Mouse (Mus musculus) heart, embryonic 11.5 days (tissue): ENCODE results near the gene B2m. TPM values are rescaled to one million over a fixed set of nuclear protein-coding genes. Genes with fewer than 3 reads are reported as not detected.

ENCODE experiments used
- ATAC-seq: fragments of 200-750 bp; cut with Nextera tagmentation; replicated peaks from 2 replicates; pipeline ENCODE4 v1.8.0; 2017; ENCODE audit warnings: moderate library complexity; ENCODE audit not compliant: insufficient number of reproducible peaks, low FRiP score, low TSS enrichment
- H3K27ac ChIP-seq: fragments of 300-500 bp; sonication (generic); 2 replicates; pipeline ENCODE4 v1.5.1; 2014; ENCODE audit warnings: mild to moderate bottlenecking, low read depth, low read length
- H3K27me3 ChIP-seq: fragments of 300-500 bp; sonication (generic); 2 replicates; pipeline ENCODE4 v1.6.1; 2014; ENCODE audit warnings: mild to moderate bottlenecking, low read length, mixed read lengths; ENCODE audit not compliant: control insufficient read depth, insufficient read depth
- H3K36me3 ChIP-seq: fragments of 300-500 bp; sonication (generic); 2 replicates; pipeline ENCODE4 v1.6.1; 2014; ENCODE audit warnings: mild to moderate bottlenecking, low read length, moderate library complexity, mixed read lengths; ENCODE audit not compliant: control insufficient read depth, insufficient read depth
- H3K4me1 ChIP-seq: fragments of 300-500 bp; sonication (generic); 2 replicates; pipeline ENCODE4 v1.6.1; 2014; ENCODE audit warnings: low read length; ENCODE audit not compliant: control insufficient read depth, insufficient read depth
- H3K4me2 ChIP-seq: fragments of 300-500 bp; sonication (generic); 2 replicates; pipeline ENCODE4 v1.6.1; 2014; ENCODE audit warnings: mild to moderate bottlenecking, moderate library complexity
- H3K4me3 ChIP-seq: fragments of 300-500 bp; sonication (generic); 2 replicates; pipeline ENCODE4 v1.5.1; 2014; ENCODE audit warnings: low read depth, low read length
- H3K9ac ChIP-seq: fragments of 300-500 bp; sonication (generic); 2 replicates; pipeline ENCODE4 v1.6.1; 2014; ENCODE audit warnings: mild to moderate bottlenecking, low read depth, low read length, moderate library complexity
- H3K9me3 ChIP-seq: fragments of 300-500 bp; sonication (generic); replicated peaks from 2 replicates; pipeline ENCODE4 v1.6.1; 2016; ENCODE audit warnings: low read length; ENCODE audit not compliant: control insufficient read depth
- WGBS: fragments of 180-500 bp; shearing (Covaris S2); extraction: QIAGEN DNeasy Blood & Tissue Kit; methylation state at CpG from one replicate; pipeline ENCODE4 v1.1.7; 2014; ENCODE audit not compliant: insufficient replicate concordance; 5-methylcytosine and 5-hydroxymethylcytosine counted together
- polyA plus RNA-seq: library from polyadenylated mRNA; unstranded; fragments of >200 nt; fragmentation: Nextera tagmentation; extraction: Ambion mirVana; gene quantifications from 2 replicates; pipeline ENCODE4 v1.2.1, GENCODE M21; 2014

B2m gene
- polyA plus RNA-seq, 1 experiment from 2014 or later, result 224 TPM

DNA sequence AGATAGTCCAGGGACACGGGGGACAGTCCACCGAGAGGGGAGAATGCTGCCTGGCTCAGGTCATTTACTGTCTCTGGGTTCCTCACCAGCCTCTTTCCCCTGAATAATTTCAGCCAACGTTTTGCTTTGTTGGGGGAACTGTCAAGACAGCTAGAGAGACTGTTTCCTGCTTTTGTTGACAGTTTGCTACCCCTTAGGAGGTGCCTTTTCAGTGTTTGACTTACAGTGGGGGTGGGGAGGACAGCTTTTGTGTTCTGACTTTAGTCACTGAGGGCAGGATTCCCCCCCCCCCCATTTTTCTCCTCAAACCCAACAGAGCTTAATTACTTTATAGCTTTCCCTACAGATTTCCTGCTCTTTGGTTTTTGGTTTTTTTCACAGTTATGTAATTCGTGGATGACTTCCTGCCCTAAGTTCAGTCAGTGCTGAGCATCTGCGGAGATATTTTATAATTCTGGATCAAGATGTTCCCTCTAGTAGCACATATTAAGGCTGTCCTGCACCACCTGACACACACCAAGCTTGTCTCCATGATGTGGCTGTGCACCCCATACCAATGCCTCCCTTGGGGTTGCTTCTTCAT is 20.6 kb upstream of the B2m start:
- H3K9ac ChIP-seq, result no peak overlapping the region
- peaks cover 5% of the 10 kb centered on the region for H3K4me1 ChIP-seq
- H3K9me3 ChIP-seq, result no peaks in the 10 kb centered on the region
- 48% methylated on average over 5 of the region's 5 CpGs for WGBS
- H3K36me3 ChIP-seq, result no peaks in the 10 kb centered on the region
- H3K4me3 ChIP-seq, result no peak overlapping the region
- H3K27me3 ChIP-seq, result no peaks in the 10 kb centered on the region
- no peak overlapping the region for H3K27ac ChIP-seq
- H3K4me2 ChIP-seq, result no peak overlapping the region
- ATAC-seq, result no peak

DNA sequence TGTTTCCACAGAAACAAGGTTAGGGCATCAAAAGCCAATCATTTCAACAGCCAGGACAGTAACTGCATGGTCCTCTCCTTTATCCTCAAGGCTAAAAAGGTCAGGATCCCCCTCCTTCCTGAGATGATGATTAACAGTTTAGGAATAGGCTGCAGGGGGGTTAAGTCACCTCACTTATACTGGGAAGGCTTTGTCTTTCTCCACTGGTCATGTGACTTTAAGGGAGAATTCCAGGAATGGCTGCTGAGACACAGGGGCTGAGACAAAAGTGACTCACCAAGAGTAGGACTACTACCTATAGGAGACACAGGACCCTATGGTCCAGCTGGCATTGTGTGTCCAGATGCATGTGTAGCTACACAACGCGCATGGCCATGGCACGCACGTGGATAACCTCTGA is 19.9 kb upstream of the B2m start:
- WGBS, result 91% methylated on average over 4 of the region's 4 CpGs
- no peak for ATAC-seq
- Histone ChIP-seq H3K27me3 (no peaks in the 10 kb centered on the region), H3K4me3 (no peak overlapping the region), H3K36me3 (no peaks in the 10 kb centered on the region), H3K4me2 (no peak overlapping the region), H3K9me3 (no peaks in the 10 kb centered on the region), H3K27ac (no peak overlapping the region), H3K4me1 (peaks cover 5% of the 10 kb centered on the region), H3K9ac (no peak overlapping the region)

DNA sequence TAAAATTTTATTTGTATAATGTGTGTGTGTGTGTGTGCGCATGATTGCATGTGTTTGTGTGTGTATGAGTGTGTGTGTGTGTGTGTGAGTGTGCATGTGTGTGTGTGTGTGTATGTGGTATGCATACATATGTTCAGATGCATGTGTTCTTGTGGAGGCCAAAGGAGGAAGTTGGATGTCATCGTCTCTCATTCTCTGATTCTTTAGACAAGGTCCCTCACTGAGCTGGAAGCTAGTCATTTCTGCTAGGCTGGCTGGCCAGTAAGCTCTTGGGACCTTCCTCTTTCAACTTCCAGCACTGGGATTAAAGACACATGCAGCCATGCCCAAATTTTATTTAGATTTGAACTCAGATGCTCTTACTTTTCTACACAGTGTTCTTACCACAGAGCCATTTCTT is 15.4 kb upstream of the B2m start:
- WGBS, result 83% methylated on average over 2 of the region's 2 CpGs
- H3K27me3 ChIP-seq, result no peaks in the 10 kb centered on the region
- H3K4me3 ChIP-seq, result no peak overlapping the region
- no peaks in the 10 kb centered on the region for H3K9me3 ChIP-seq
- no peaks in the 10 kb centered on the region; the same call in 1 of the 2 replicates for H3K4me1 ChIP-seq
- H3K27ac ChIP-seq, result no peak overlapping the region
- no peak overlapping the region for H3K9ac ChIP-seq
- ATAC-seq, result no peak
- no peak overlapping the region for H3K4me2 ChIP-seq
- no peaks in the 10 kb centered on the region for H3K36me3 ChIP-seq

DNA sequence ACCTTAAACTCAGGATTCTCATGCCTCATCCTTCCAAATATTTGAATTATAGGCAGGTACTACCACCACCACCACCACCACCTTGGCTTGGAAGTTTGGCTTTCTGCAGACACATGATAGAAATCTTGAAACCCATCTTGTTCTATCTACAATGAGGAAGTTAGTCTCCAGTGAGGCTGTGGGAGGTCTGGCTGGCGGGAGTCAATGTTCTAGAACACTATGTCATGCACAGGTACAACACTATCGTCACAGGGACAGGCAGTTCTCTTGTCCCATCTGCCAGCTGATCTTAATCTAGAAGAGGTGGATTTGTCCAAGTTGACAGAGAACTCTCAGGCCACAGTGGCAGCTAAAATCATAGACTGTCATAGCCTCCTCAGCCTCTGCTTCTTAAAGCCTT is 14.9 kb upstream of the B2m start:
- Histone ChIP-seq H3K36me3 (no peaks in the 10 kb centered on the region), H3K27ac (no peak overlapping the region), H3K27me3 (no peaks in the 10 kb centered on the region), H3K9me3 (no peaks in the 10 kb centered on the region), H3K4me3 (no peak overlapping the region), H3K9ac (no peak overlapping the region), H3K4me2 (no peak overlapping the region), H3K4me1 (no peaks in the 10 kb centered on the region; the same call in 1 of the 2 replicates)
- 85% methylated on average over 2 of the region's 2 CpGs for WGBS
- ATAC-seq, result no peak

DNA sequence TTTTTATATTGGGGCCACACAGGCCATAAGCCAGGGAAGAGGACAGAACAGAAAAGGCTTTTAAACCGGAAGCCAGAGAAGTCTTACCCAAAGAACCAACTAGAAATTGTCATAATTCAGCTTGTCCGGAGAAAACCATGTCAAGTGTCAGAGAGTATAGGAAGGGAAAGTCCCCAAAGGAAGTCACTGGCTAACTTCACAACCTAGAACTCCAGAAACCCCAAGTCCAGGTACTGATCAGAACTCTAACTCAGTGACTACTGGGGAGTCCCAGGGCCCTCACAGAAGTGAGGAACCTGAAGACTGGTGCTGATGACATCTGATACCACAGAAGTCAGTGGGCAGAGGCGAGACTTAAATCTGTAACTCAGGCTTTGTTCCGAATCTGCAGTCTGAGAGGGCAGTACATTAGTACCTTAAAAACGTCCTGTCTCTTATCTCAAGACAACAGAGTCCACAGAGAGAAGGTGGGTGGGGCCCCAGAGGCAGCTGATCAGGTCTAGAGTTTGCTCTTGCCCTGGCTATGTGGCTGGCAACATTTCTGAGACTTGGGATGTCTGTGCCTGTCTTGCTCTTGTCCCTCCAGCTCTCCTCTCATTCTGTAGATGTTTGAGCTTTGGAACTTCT is 9.5 kb upstream of the B2m start:
- peak; percentile 79 for ATAC-seq
- Histone ChIP-seq H3K27me3 (no peaks in the 10 kb centered on the region), H3K4me2 (no peak overlapping the region; the same call in 1 of the 2 replicates), H3K9ac (no peak overlapping the region), H3K27ac (no peak overlapping the region), H3K4me3 (no peak overlapping the region), H3K4me1 (no peaks in the 10 kb centered on the region), H3K36me3 (no peaks in the 10 kb centered on the region), H3K9me3 (no peaks in the 10 kb centered on the region)
- WGBS, result 46% methylated on average over 5 of the region's 5 CpGs

DNA sequence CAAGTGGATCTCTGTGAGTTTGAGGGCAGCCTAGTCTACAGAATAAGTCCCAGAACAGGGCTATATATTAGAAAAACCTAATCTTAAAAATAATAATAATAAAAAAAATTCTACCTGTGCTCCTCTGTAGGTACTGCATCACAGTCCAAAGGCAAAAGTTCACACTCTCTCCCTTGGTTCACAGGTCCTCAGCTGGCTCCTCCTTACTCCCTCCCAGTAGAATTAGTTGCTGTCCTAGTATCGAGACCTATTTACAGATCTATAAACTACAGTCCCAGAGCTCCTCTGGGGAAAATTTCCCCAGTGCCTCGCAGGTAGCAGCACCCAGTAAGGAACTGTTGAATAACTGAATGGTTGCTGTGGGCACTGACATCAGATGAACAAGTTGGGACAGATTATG is 6.7 kb upstream of the B2m start:
- no peak overlapping the region for H3K4me3 ChIP-seq
- no peaks in the 10 kb centered on the region for H3K36me3 ChIP-seq
- no peak for ATAC-seq
- no peaks in the 10 kb centered on the region for H3K4me1 ChIP-seq
- no peaks in the 10 kb centered on the region for H3K9me3 ChIP-seq
- 67% methylated on average over 2 of the region's 2 CpGs for WGBS
- no peak overlapping the region for H3K9ac ChIP-seq
- H3K4me2 ChIP-seq, result no peak overlapping the region
- no peak overlapping the region for H3K27ac ChIP-seq
- no peaks in the 10 kb centered on the region for H3K27me3 ChIP-seq

DNA sequence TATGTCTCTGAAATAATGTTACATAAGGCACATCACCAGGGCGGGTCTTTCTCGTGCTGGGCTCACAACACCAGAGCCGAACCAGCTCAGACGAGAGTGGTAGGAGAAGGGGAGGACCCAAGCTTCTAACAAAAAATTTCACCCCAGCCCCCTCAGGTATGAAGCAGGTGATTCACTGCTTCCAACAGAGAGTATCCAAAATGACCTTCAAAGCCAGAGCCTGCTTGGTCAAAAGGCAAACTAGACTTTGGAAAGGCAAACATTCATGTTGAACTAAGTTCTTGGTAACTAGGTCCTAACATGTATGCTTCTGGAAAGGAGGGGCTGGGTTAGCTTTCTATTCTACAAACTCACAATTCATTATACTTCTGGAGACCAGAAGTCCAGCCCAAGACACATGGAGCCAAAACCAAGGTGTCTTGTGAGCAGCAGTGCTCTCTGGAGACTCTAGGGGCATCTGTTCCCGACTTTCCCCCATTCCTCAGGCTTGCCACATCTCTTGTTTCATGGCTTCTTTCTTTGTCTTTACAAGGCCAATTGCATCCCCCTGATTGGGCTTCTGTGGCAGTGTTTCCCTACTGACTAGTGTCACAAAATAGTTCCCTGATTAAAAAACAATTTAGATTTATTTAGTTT is 6.0 kb upstream of the B2m start:
- Histone ChIP-seq H3K27me3 (no peaks in the 10 kb centered on the region), H3K9me3 (no peaks in the 10 kb centered on the region), H3K9ac (no peak overlapping the region), H3K27ac (no peak overlapping the region), H3K4me3 (no peak overlapping the region), H3K4me2 (no peak overlapping the region), H3K4me1 (no peaks in the 10 kb centered on the region), H3K36me3 (no peaks in the 10 kb centered on the region)
- ATAC-seq, result no peak
- 70% methylated on average over 5 of the region's 5 CpGs for whole genome bisulfite sequencing

DNA sequence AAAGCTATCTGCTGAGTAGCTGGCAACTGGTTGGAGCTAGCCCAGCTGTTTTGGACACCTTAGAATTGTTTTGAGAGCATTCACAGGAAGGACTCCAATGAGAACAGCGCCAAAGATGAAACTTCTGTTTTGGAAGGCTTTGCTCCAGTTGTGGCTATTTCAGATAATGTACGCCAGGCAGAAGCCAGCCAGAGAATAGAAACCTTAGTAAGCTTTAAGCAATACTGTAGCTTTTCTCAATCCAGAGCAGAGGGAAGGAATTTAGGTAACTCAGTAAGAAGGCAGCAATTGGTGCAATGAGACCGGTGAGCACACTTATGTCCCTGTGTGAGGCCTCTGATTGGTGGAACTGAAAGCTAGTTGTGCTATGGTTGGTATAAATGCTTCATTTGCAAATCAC is 4.4 kb upstream of the B2m start:
- Histone ChIP-seq H3K4me2 (no peak overlapping the region), H3K9ac (no peak overlapping the region), H3K27me3 (no peaks in the 10 kb centered on the region), H3K4me1 (no peaks in the 10 kb centered on the region), H3K9me3 (no peaks in the 10 kb centered on the region), H3K27ac (no peak overlapping the region), H3K36me3 (no peaks in the 10 kb centered on the region), H3K4me3 (no peak overlapping the region)
- no peak for ATAC-seq
- 81% methylated on average over 3 of the region's 3 CpGs for WGBS

DNA sequence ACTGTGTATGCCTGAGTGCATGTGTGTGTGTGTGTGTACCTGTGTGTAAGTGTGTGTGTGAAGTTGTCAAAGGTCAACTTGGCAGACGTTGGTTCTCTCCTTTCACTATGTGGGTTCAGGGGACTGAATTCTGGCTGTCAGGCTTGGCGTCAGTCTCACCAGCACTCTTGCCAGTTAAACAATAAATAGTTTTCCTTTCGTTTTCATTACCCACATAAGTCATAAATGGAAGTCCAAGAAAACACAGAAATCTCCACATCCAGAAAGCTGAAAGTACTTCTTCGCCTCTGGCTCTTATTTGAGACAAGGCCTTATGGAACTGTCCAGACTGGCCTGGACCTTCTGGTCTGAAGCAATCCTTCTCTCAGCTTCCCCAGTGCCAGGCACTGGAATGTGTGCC is 1.7 kb upstream of the B2m start:
- no peak for ATAC-seq
- Histone ChIP-seq H3K9ac (no peak overlapping the region), H3K9me3 (no peaks in the 10 kb centered on the region), H3K4me2 (no peak overlapping the region), H3K36me3 (no peaks in the 10 kb centered on the region), H3K4me3 (no peak overlapping the region), H3K27ac (no peak overlapping the region), H3K27me3 (no peaks in the 10 kb centered on the region), H3K4me1 (peaks cover 5% of the 10 kb centered on the region)
- 67% methylated on average over 4 of the region's 4 CpGs for WGBS
